Mouse (Mus musculus) CD4-positive helper T cell, adult 2 months (primary cell): ENCODE data around the gene Tbc1d20.

Source experiments
- DNase-seq: peaks from one replicate; pipeline ENCODE4 v3.0.0-alpha.2; 2012; ENCODE audit warnings: low read depth, missing footprints, low spot score

The Tbc1d20 gene

DNA sequence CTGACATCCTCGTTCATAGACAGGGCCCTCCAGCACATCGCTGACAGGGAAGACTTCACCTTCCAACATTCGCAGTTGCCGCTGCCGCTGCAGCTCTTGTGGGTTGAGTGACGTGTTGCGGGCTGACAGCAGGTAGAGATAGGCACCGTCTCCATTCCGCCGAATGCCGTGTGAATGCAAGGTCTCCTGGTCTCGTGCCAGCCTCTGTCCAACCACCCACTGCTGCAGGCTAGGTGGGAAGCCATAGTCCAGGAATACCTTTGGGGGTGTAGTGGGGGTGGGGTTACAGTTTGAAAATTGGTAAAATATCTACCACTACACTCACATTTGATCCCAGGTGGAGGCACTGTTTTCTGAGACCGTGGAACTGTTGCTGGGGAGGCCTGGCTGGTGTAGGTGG, 32.5 kb downstream of the Tbc1d20 start:
- no peak for DNase-seq

DNA sequence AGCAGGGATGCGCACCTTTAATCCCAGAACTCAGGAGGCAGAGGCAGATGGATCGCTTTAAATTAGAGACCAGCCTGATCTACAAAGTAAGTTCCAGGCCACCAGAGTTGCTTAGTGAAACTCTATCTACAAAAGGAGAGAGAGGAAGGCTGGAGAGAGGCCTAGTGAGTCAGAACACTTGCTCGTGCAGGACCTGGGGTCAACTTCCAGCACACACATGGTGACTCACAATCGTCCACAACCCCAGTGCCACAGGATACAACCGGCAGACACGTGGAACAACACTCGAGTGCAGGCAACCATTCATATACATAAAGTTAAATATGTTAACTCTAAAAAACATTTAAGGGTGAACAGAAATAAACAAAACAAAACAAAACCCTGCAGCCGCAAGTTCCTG, 33.0 kb downstream of the Tbc1d20 start:
- no peak for DNase-seq

DNA sequence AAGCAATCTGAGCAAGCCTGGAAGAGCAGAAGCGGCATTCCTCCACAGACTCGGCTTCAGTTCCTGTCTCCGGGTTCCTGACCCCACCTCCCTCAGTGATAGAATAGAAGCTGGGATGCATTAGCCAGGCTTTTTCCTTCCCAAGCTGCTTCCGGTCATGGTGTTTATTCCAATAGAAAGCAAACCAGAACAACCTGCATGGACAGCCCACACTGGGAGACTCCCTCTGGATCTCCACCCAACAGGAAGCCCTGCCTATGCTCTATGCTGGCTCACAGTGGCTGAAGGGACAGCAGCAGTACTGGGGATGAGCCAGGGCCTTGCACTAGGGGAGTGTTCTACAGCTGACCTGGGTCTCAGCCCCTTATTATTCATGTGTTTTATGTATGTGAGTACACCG, 34.4 kb downstream of the Tbc1d20 start:
- no peak for DNase-seq

DNA sequence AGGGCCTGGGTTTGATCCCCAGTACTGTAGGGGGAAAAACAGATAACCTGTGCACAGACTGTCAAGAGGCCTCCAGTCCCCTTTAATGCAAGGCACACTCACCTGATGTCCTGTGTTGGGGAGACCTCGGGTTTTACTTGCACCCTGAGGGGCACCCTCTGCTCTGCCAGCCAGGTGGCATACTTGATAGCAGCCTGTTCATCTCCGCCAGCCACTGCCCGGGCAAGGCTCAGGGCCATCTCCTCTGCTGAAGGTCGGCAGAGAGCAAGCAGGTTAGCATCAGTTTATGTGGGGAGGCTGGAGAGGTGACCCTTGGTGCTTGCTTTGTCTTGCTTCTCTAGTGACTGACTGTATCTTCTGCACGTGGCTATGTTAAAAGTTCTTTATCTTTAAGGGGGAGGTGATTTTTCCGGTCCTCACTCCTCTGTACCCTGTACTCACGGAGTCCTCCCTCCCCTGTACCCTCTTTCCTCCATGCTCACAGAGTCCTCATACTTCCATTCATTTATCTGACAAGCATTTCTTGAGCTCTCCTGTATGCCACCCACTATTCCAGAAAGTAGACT, 37.3 kb downstream of the Tbc1d20 start:
- no peak for DNase-seq

DNA sequence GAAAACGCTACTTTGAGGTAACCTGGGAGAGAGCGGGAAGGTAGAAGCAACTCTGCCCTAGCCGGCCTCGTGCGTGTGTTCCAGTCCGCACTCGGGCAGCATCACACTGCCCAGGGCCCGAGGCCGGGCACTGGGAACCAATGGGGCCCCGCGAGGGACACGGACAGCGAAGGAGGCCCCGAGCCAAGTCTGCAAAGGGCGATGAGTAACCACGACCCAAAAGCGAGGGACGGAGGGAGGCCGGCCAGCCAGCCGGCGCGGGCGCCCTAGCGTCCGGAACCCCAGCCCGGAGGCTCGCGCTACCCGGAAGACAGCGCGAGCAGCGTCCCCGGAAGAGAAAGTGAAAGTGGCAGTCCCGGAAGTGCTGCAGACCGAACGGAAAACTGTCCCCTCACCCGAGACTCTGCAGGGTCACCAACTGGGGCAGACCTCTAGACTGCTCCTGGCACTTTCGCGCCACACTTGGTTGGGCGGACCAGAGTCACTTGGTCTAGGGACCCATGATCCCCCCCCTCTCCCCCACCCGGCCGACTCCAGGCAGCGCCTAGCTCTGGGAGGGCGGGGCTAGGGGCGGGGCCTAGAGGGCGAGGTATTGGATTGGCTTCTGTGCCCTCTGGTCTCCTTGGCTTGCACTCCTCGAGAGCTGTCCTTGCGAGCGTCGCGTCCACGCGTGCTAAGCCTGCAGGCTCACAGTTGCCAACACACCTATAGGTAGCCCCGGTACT, 38.6 kb downstream of the Tbc1d20 start, which contains the start of gene Rbck1:
Gene Rbck1, minus strand, starts transcription at position 553 of the 725 bp plus-strand sequence.
- DNase-seq = peak; percentile 94

DNA sequence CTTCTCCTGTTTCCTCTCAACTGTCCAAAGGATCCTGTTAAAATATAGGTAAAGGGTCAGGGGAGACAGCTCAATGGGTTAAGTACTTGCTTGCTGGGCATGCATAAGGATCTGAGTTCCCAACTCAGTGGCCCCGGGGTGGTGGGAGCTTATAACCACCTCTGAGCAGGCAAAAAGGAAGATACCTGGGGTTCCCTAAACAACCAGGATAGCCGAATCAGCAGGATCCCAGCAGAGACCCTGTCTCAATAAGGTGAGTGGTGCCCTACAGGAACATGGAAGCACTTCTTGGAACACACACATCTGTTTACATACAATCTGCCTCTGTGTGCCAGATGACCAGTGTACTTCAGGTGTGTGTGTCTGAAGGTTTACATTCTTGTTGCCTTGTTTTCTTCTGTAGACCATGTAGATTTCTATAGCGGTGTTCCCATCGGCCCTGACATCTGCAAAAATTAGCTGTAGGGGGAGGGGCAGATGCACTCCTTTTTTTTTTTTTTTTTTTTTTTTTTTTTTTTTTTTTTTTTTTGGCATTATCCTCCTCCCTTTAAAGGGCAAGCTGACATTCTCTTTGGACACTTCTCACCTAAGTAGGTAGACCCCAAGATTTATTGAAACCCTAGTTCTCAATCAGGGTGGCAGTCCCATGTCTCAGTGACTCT, 39.8 kb downstream of the Tbc1d20 start:
- DNase-seq = no peak

DNA sequence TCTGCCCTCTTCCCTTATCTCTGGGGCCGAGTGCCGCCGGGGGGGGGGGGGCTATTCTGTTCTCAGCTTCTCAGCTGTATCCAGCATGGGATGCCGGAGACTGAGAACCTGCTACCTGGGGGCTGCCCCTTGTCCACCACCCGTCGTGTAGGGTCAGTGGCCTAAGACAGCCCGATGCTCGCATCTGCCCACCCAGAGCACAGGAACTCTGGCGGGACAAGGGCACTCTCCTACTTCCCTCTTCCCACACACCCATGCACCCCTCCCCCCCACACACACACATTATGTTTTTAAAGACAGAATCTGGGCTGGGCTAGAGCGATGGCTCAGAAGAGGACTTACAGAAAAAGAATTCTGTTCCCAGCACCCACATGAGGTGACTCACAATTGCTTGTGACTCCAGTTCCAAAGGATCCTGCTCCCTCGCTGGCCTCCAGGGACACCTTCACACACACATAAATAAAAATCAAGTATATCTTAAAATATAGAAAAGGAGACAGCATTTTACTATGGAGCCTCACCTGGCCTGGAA, 41.7 kb downstream of the Tbc1d20 start:
- DNase-seq = no peak

DNA sequence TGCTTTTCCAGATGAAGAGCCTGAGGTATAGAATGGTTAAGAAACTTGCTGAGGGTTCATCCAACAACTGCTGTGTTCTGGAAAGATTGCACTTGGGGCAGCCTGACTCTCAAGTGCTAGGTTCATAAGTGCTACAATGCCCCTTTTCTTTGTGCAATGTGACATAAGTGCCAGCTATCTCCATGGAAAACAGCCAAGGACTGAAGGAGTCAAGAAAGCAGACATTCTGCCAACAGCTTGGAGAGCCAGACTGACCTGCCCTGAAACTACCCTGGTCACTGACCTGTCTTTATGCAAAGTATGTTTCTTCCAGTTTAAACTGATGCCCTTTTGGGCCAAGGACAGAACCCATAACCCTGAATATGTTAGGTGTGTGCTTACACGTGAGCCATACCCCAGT, 43.2 kb downstream of the Tbc1d20 start:
- no peak for DNase-seq

DNA sequence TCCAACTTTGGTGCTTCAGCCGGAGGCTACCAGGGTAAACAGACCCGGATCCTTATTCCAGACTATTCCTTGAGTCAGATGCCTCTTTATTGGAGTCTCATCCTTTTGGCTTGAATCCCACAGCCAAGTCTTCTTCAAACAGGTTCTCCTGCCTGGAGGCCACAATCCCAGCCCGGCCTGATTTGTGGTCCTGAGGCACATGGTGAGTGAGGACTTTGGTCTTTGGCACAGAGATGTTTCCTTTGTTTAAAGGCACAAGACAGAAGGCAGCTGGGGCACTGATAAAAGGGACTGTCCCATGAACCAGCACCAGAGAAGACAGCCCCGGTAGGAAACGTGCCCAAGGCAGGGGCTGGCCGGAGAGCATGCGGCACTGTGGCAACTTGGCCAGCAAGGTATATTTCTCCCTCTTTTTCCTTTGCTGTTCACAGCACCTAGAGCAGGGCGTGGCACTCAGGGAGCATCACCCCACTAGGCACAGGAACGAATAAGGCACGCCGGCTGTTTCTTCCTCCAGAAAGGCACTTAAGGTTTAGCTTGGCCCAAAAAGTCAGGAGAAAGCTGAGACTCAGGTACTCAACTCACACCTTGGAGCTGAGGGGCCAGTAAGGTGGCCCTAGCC, 44.1 kb downstream of the Tbc1d20 start:
- no peak for DNase-seq

DNA sequence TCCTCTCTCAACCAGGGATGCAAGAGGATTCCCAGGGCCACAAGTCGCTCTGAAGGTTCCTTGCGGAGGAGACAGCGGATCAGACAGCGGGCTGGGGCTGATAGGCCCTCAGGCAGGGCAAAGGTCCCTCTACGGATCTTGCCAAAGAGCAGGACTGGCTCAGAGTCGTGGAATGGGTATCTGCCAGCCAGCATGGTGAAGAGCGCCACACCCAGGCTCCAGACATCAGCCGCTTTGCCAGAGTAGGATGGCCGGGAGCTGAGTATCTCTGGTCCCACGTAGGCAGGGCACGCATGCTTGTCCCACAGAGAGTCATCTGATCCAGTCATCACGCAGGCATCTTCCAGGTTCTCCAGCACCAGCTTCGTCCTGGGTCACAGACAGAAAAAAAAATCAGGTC, 44.7 kb downstream of the Tbc1d20 start:
- DNase-seq = no peak

DNA sequence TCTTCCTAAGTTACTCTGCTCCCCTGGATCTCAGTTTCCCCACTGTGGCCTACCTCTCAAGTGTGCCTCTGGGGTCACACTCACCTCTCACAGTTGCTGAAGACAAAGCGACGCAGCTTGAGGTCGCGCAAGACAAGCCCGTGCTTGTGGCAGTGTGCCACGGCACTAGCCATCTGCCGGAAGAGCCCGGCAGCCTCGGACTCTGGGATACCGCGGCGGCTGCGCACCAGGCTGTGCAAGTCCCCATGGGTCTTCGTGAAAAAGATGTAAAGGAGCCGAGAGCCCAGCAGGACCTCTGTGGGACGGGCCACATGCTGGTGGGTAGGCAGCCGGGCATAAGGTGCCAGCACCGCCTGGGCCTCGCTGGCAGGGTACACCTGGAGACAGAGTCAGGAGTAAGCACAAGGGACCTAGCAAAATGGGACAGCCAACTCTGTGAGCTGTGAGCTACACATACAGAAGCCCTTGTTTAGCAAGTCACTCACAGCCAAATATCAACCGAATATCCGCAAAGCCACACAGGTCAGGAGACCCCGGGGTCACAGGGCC, 46.1 kb downstream of the Tbc1d20 start:
- DNase-seq = no peak

DNA sequence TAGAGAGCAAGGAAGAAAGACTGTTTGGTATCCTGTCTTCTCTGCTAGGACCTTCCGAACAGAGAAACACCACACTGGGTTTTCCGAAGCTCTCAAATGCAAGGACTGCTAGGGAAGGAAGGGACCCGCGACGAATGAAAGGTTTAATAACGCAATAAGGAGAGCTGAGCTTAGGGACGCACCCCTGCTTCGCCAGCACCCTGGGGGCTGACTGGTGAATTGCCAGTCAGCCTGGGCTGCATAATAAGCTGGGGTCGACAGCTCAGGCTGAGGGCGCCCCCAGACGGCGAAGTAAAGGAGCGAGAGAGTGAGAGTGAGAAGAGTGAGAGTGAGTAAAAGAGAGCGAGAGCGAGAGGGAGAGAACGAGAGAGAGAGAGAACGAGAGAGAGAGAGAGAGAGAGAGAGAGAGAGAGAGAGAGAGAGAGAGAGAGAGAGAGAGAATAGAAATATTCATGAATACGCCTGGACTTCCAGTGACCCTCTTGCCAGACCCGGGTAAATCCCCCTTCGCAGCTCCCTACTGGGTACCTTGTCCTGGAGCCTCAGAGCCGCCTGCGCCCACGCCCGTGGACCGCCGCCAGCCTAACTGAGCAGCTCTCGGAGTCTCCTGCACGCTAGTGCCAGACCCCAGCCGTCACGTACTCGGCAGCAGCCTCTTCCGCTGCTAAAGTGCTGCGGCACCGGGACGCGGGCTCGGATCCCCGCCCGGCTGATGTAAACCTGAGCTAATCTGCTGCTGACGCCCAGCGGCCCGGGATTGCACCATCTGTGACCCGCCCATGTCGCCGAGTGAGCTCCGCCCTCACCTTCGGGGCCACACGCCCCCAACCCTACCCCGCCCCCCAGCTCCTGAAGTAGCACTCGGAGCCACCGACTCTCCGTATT, 49.9 kb downstream of the Tbc1d20 start, which contains the start of gene Trib3:
Gene Trib3, minus strand, starts transcription at position 704 of the 885 bp plus-strand sequence.
- peak; percentile 92 for DNase-seq

DNA sequence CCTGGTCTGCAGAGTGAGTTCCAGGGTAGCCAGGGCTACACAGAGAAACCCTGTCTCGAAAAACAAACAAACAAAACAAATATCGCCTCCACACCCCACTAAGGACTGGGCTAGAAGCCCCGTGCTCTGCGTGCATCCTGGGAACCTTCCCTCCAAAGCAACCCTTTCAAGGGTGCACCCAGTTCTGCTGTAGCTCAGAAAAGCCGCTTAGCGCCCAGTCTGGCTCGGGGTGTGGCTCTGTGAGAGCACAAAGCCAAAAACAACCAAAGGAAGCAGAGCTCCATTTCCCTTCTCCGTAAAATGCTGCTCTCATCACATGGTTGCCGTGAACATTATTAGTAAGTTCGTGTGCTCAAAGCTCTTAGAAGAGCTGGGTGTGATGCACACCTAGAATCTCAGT, 50.7 kb downstream of the Tbc1d20 start:
- DNase-seq = peak; percentile 52

DNA sequence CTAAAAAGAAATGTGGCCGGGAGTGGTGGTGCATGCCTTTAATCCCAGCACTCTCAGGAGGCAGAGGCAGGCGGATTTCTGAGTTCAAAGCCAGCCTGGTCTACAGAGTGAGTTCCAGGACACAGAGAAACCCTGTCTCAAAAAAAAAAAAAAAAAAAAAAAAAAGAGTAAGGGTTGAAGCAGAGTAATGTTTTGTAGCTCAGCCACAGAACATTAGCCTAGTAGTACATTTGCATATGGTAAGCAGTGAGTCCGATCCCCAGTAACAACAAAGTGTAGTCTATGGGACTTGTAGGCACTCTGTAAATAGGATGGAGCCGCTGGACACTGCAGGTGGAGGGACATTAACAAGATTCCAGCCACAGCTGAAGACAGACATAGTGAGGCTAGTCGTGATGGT, 51.3 kb downstream of the Tbc1d20 start:
- DNase-seq = no peak

DNA sequence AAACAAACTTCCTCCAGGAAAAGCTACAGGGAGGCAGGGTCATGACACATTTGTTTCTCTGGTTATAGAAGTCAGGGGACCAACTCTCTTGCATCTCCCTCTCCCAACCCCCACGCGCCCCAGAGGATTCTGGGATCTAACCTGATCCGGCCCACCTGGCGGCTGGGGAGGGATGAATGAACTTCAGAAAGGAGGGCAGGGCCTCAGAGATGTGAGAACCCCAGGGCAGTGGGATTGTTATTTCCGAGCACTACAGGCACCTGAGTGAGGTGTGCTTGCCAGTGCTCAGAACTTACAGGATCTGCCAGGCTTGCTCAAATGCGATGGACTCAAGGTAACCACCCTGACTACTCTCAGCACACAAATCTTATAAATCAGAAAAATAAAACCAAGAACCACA, 51.8 kb downstream of the Tbc1d20 start:
- DNase-seq = no peak

DNA sequence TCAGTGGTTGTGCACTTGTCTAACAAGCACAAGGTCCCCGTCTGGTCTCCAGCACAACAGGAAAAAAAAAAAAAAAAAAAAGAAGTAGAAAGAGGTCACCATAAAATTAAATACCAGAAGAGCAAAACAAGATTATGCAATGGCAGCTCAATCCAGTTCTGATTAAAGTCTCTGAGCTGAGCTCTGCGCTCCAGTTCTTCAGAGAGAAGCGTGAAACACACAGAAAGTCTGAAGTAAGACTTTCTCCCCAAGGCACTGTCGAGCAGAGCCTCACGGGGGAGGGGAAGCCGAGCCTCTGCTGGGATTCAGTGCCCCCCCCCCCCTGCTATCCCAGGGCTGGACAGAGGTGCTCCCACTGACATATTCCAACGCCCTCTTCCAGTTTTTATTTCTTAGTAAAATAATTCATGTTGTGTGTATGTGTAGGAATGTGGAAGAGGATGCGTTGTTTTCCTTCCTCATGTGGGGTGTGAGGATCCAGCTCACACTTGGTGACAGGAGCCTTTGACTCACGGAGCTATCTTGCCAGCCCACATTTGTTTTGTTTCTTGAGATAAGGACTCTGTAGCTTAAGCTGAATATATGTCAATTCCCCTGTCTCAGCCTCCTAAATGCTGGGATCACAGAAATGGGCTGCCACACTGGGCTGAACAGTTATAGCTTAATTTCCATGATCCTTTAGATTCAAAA, 53.3 kb downstream of the Tbc1d20 start:
- DNase-seq = no peak

DNA sequence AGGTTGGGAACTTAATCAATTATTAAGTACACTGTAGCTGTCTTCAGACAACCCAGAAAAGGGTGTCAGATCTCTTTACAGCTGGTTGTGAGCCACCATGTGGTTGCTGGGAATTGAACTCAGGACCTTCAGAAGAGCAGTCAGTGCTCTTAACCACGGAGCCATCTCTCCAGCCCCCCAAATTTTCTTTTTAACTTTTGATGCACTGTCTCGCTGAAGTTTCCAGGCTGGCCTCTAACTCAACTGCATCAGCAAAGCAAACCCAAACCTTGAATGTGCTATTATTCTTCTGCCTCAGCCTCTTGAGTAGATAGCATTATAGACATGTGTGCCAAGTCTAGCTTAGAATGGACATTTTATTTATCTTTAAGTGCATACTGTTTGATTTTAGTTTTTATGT, 54.1 kb downstream of the Tbc1d20 start:
- DNase-seq = no peak

DNA sequence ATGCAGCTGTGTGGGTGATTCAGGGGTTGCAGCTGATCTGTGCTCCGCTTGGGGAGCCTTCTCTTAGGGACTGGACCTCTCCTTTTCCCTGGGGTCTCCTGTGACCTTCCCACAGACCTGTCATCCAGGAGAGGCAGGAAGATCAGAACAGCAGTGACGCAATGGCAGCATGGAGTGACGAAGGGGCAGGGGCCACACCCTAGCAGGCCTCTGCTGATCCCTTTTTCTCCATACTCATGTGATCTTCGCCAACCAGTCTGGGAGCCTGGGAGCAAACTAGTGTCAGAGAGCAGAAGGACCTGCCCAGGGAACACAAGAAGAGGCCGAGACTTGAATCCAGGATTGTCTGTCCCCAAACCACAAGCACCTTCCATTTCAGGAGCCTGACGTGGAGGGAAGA, 55.6 kb downstream of the Tbc1d20 start:
- no peak for DNase-seq

DNA sequence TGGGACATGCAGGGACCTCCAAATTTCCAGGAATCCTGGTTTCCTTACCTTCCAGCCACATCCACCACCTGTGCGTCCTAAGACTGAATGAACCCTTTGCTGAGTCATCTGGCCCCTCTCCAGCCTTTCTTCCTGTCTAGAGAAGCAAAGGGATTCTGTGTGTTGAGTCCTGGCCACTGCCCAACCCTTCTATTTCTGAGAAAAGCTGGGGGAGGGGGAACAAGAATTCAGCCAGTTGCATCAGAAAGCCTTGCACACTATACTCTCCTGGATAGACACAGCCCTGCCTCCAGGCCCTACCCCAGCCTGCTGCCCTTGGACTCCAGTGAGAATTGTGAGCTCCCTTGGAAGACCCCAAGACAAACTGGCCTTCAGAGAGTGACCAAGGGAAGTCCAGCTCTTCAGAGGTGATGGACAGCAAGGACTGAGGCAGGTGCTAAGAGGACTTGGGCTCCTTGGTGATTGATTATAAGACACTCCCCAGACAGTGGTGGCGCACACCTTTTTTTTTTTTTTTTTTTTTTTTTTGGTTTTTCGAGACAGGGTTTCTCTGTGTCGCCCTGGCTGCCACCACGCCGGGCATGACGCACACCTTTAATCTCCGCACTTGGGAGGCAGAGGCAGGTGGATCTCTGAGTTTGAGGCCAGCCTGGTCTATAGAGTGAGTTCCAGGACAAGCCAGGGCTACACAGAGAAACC, 56.4 kb downstream of the Tbc1d20 start:
- DNase-seq = no peak

DNA sequence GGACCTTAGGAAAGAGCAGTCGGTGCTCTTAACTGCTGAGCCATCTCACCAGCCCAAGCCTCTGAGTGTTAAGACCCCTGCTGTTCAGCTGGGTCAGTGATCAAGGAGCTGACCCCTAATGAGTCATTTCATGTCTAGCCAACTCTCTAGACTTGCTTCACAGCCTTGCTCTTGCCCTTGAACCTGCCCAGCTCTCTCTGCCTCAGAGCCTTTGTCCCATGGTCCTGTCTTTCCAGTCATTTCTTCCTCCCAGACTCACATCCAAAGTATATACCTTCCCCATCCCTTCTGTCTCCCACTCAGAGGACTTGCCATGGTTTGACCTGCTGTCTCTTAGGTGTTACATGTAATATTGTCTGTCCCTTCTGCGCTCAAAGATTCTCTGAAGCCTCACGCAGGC, 63.6 kb downstream of the Tbc1d20 start:
- no peak for DNase-seq
